Mouse (Mus musculus) stomach, embryonic 14.5 days (tissue): ENCODE measurements around the gene Metrn. TPM values are rescaled to one million over a fixed set of nuclear protein-coding genes. Genes with fewer than 3 reads are reported as not detected.
A peak's percentile ranks its signal among the peaks of the same experiment; 100 is the strongest.

Experiments used
- ATAC-seq: fragments of 200-750 bp; cut with Nextera tagmentation; 2 replicates; pipeline ENCODE4 v1.8.0; 2017; ENCODE audit warnings: low read depth, moderate TSS enrichment; ENCODE audit not compliant: insufficient number of reproducible peaks, insufficient read depth, low FRiP score
- H3K27ac ChIP-seq: fragments of 300-500 bp; sonication (generic); 2 replicates; pipeline ENCODE4 v1.5.1; 2014; ENCODE audit warnings: mild to moderate bottlenecking, low read length, moderate library complexity, mixed read lengths
- H3K27me3 ChIP-seq: fragments of 300-500 bp; sonication (generic); 2 replicates; pipeline ENCODE4 v1.6.1; 2014; ENCODE audit warnings: low read length, control low read depth, mixed read lengths; ENCODE audit not compliant: control insufficient read depth, insufficient read depth
- H3K36me3 ChIP-seq: fragments of 300-500 bp; sonication (generic); 2 replicates; pipeline ENCODE4 v1.6.1; 2014; ENCODE audit warnings: mild to moderate bottlenecking, control low read depth, low read length, moderate library complexity, mixed read lengths; ENCODE audit not compliant: control insufficient read depth, insufficient read depth
- H3K4me1 ChIP-seq: fragments of 300-500 bp; sonication (generic); 2 replicates; pipeline ENCODE4 v1.6.1; 2014; ENCODE audit warnings: low read length, control low read depth, mixed read lengths; ENCODE audit not compliant: control insufficient read depth, insufficient read depth
- H3K4me2 ChIP-seq: fragments of 300-500 bp; sonication (generic); replicated peaks from 2 replicates; pipeline ENCODE4 v1.6.1; 2014; ENCODE audit warnings: low read depth, low read length, control low read depth
- H3K4me3 ChIP-seq: fragments of 300-500 bp; sonication (generic); 2 replicates; pipeline ENCODE4 v1.5.1; 2014; ENCODE audit warnings: low read depth, low read length, control low read depth
- H3K9ac ChIP-seq: fragments of 300-500 bp; sonication (generic); replicated peaks from 2 replicates; pipeline ENCODE4 v1.6.1; 2014; ENCODE audit warnings: low read depth, mild to moderate bottlenecking, control low read depth, low read length, moderate library complexity, mixed read lengths
- H3K9me3 ChIP-seq: fragments of 300-500 bp; sonication (generic); 2 replicates; pipeline ENCODE4 v1.6.1; 2016; ENCODE audit warnings: low read depth, low read length, control low read depth; ENCODE audit not compliant: control insufficient read depth
- WGBS: fragments of 180-500 bp; shearing (Covaris S2); extraction: QIAGEN DNeasy Blood & Tissue Kit; methylation state at CpG from one replicate; pipeline ENCODE4 v1.1.7; 2014; 5-methylcytosine and 5-hydroxymethylcytosine counted together
- polyA plus RNA-seq: library from polyadenylated mRNA; unstranded; fragments of >200 nt; fragmentation: Nextera tagmentation; extraction: Ambion mirVana; gene quantifications from 2 replicates; pipeline ENCODE4 v1.2.1, GENCODE M21; 2014

Metrn gene
- polyA plus RNA-seq, 1 experiment from 2014 or later, result 8.7 TPM

- 87% methylated on average over 4 of the region's 4 CpGs for WGBS
- no peak for ATAC-seq
- H3K9me3 ChIP-seq, result no peaks in the 10 kb centered on the region
- no peak overlapping the region for H3K27ac ChIP-seq
- no peak overlapping the region for H3K4me2 ChIP-seq
- H3K9ac ChIP-seq, result no peak overlapping the region
- H3K27me3 ChIP-seq, result no peaks in the 10 kb centered on the region
- H3K4me3 ChIP-seq, result no peak overlapping the region
- H3K4me1 ChIP-seq, result peaks cover 45% of the 10 kb centered on the region
- H3K36me3 ChIP-seq, result peaks cover 51% of the 10 kb centered on the region
These were observed 42.0 kb upstream of the Metrn start for GRCm38 (mm10) chr17:25838904-25839303.

- H3K4me2 ChIP-seq, result peak overlapping the region; percentile 52
- peak overlapping the region; percentile 48; the same call in 1 of the 2 replicates for H3K27ac ChIP-seq
- no peak overlapping the region for H3K4me3 ChIP-seq
- no peaks in the 10 kb centered on the region for H3K9me3 ChIP-seq
- no peak for ATAC-seq
- H3K4me1 ChIP-seq, result peaks cover 37% of the 10 kb centered on the region
- no peaks in the 10 kb centered on the region for H3K27me3 ChIP-seq
- H3K9ac ChIP-seq, result no peak overlapping the region
- H3K36me3 ChIP-seq, result peaks cover 51% of the 10 kb centered on the region
- 45% methylated on average over 3 of the region's 3 CpGs for WGBS
These were observed 40.6 kb upstream of the Metrn start for GRCm38 (mm10) chr17:25837533-25837932.

DNA sequence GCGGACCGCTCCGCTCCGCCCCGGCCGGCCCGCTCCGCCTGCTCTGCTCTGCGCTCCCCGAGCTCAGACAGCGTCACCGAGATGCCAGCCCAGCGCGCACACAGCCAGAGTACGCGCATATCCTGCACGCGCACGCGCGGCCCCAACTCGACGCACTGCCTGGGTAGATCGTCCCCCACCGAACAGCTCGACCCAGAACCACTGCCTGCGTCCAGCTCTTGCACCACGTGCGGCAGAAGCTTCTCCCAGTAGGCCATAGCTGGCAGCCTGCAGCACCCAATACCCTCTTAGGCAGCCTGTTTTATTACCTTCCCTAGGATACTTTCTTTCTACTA lies 40.1 kb upstream of the Metrn start, which contains the start of gene Rhbdl1:
Rhbdl1 (minus strand) TSS at position 220 of the 335 bp plus-strand sequence.
- H3K4me2 ChIP-seq, result peak within 1 kb of the TSS; percentile 52
- H3K27me3 ChIP-seq, result no peaks in the 10 kb centered on the region
- peak within 1 kb of the TSS; percentile 48; the same call in 1 of the 2 replicates for H3K27ac ChIP-seq
- H3K36me3 ChIP-seq, result peaks cover 48% of the 10 kb centered on the region
- ATAC-seq, result no peak
- H3K4me3 ChIP-seq, result peak within 1 kb of the TSS; percentile 20
- H3K9me3 ChIP-seq, result no peaks in the 10 kb centered on the region
- peaks cover 37% of the 10 kb centered on the region for H3K4me1 ChIP-seq
- no peak within 1 kb of the TSS; the same call in 1 of the 2 replicates for H3K9ac ChIP-seq
- WGBS, result 5% methylated on average over 29 of the region's 29 CpGs

- peaks cover 40% of the 10 kb centered on the region for H3K4me1 ChIP-seq
- no peak for ATAC-seq
- 0 out of 2 replicates have a peak overlapping the region, but pooled peaks have one; percentile 35 for H3K27ac ChIP-seq
- H3K9ac ChIP-seq, result no peak overlapping the region; the same call in 1 of the 2 replicates
- H3K36me3 ChIP-seq, result peaks cover 43% of the 10 kb centered on the region
- 22% methylated on average over 20 of the region's 23 CpGs for WGBS
- H3K4me3 ChIP-seq, result peak overlapping the region; percentile 20
- no peaks in the 10 kb centered on the region for H3K27me3 ChIP-seq
- no peaks in the 10 kb centered on the region for H3K9me3 ChIP-seq
- peak overlapping the region; percentile 52 for H3K4me2 ChIP-seq
These were observed 39.6 kb upstream of the Metrn start for GRCm38 (mm10) chr17:25836397-25837075.

GRCm38 (mm10) chr17:25835816-25836215 lies 38.9 kb upstream of the Metrn start:
- ATAC-seq, result no peak
- Histone ChIP-seq H3K27ac (no peak overlapping the region), H3K4me2 (peak overlapping the region; percentile 52; the same call in 1 of the 2 replicates), H3K9me3 (no peaks in the 10 kb centered on the region), H3K36me3 (peaks cover 43% of the 10 kb centered on the region), H3K4me1 (peaks cover 46% of the 10 kb centered on the region), H3K27me3 (no peaks in the 10 kb centered on the region), H3K9ac (no peak overlapping the region), H3K4me3 (no peak overlapping the region)
- 93% methylated on average over 16 of the region's 16 CpGs for WGBS

- 90% methylated on average over 7 of the region's 7 CpGs for whole genome bisulfite sequencing
These were observed 38.4 kb upstream of the Metrn start for GRCm38 (mm10) chr17:25835301-25835700.

GRCm38 (mm10) chr17:25834595-25835222 lies 37.8 kb upstream of the Metrn start:
- H3K27me3 ChIP-seq, result no peaks in the 10 kb centered on the region
- peaks cover 52% of the 10 kb centered on the region for H3K4me1 ChIP-seq
- no peak for ATAC-seq
- no peak overlapping the region for H3K27ac ChIP-seq
- H3K36me3 ChIP-seq, result peaks cover 40% of the 10 kb centered on the region
- 77% methylated on average over 12 of the region's 12 CpGs for WGBS
- H3K9me3 ChIP-seq, result no peaks in the 10 kb centered on the region
- H3K4me2 ChIP-seq, result peak overlapping the region; percentile 99
- H3K4me3 ChIP-seq, result peak overlapping the region; percentile 81
- H3K9ac ChIP-seq, result peak overlapping the region; percentile 74; the same call in 1 of the 2 replicates

More at GRCm38 (mm10) chr17:25835301-25835700, 38.4 kb upstream of the Metrn start:
- Histone ChIP-seq H3K27me3 (no peaks in the 10 kb centered on the region), H3K9ac (no peak overlapping the region), H3K9me3 (no peaks in the 10 kb centered on the region), H3K4me2 (peak overlapping the region; percentile 99; the same call in 1 of the 2 replicates), H3K27ac (no peak overlapping the region), H3K4me1 (peaks cover 48% of the 10 kb centered on the region), H3K36me3 (peaks cover 42% of the 10 kb centered on the region), H3K4me3 (no peak overlapping the region)
- no peak for ATAC-seq

DNA sequence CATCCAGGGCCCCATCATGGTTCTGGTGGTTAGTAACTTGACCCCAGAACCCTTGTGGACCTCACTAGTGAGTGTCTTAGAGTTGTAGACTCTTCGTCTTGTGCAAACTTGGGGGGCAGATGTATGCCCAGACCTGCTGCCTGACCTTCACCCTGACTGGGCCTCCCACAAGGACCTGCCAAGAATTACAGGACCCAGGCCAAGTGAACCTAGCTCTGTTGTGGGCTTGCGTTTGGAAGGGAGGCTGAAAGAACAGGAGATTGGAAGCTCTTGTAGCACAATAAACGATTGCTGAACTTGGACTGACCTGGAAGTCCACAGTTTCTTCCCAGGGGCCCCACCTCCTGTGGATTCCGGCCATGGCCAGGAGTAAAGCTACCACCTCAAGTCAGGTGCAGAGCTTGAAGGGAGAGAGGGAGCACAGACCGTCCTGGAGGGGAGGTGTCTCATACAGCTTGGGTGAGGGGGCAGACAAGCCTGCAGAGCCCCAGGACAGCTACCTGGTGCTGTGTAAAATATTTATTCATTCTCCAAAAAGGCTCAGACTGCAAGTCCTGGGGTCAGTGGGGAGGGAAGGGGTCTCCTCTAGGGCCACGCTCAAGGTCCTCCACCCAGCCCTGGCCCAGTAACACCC lies 37.1 kb upstream of the Metrn start:
- peaks cover 36% of the 10 kb centered on the region for H3K36me3 ChIP-seq
- 20% methylated on average over 6 of the region's 6 CpGs for WGBS

More for the DNA sequence above, 37.1 kb upstream of the Metrn start:
- no peak for ATAC-seq
- Histone ChIP-seq H3K9me3 (no peaks in the 10 kb centered on the region), H3K4me2 (peak overlapping the region; percentile 99), H3K4me1 (peaks cover 55% of the 10 kb centered on the region), H3K9ac (peak overlapping the region; percentile 74; the same call in 1 of the 2 replicates), H3K27me3 (no peaks in the 10 kb centered on the region), H3K4me3 (peak overlapping the region; percentile 81), H3K27ac (peak overlapping the region; percentile 94; the same call in 1 of the 2 replicates)
